Mouse (Mus musculus): ENCODE measurements at regions not wholly inside any gene's neighbourhood (a gene's known extent, or its start where the extent isn't known, plus 50 kb on each side); places are given as distances from the start of the nearest gene placed in this dataset.

DNA sequence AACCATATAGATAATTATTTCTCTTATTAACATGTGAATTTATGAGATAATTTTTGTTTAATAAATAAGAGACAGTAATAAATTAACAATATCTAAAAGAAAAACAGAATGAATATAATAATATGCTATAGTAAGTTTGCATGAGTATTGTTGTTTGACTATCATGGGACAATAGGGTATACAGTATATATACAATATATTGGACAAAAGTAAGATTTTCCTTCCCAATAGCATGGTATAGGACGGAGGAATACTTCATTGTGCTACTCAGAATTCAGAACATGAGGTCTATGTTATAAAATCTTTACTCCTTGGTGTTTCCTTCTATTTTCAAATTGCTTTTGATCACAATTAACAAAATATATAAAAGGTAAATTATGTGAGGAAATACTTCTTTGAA is 771.0 kb upstream of the Pcdh20 start:
- no peak for DNase-seq

DNA sequence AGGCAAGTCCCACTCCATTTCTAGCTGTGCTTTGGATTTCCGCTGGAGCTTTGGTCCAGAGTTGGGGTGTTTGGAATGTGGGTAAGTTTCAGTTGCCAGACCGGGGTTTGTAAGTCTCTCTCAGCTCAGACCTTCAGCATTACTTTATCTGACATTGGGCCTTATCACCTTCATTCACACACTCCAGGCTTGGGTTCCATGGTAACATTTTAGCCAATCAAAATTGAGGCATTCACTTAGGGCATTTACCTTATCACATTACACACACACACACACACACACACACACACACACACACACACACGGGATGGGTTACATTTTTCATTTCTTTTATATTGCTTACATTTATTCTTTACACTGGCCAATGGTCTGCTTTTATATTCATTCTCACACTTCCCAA is 765.3 kb upstream of the Pcdh20 start:
- no peak for DNase-seq

DNA sequence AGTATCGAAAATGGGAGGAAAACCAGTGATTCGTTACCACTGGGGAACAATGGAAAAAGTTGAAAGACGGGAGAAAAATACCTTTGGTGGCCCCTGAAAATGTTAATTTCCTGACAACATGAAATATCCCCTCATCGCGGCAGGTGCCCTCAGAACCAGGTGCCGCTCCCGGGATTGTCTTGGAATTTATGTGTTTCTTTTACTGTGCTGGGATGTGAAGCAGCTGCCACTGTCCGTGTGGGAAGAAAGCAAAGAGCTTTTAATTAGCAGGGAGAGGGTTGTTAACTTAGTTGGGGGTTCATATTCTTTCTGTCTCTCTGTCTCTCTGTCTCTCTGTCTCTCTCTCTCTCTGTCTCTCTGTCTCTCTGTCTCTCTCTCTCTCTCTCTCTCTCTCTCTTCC is 759.3 kb upstream of the Pcdh20 start:
- no peak for DNase-seq

DNA sequence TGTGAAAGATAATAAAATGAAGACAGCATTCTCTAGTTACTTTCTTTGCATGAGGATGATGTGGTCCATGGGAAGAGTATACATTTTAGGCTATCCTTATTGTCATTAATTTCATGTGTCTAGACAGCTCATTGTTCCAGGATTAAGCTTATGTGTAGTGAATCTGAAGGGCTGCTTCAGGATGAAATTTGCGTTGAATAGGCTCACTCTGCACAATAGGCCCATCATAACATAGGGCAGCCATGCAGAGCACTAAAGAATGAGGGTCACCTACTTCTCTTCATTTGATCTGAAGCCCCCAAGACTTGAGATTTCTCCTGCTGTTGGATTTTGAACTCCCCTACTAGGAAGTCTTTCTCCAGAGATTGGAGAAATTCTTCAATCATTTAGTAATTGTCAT is 746.2 kb upstream of the Pcdh20 start:
- no peak for DNase-seq

DNA sequence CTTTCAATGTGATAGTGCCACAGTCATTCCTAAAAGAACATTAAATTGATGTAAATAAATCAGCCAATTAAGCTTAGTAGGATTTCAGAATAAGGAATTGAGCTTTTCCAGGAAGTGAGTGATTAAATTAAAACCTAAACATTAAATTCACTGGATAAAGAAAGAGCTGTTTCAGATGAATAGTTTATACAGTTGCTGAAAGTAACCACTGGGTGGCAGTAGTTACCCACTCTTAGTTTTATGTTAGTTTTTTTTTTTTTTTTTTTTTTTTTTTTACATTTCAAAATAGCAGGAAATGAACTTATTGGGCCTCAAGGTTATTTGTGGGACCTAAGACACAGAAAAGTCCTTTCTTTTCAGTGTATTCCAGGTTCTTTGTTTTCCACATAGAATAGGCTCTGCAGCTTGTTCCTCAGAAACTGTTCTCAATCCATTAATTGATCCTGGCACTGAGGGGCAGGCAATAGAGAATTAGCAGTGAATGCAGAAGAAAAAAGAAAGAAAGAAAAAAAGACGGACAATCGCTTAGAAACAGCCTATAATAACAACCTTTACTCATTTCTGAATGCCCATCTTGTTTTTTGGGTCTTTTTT is 710.3 kb upstream of the Pcdh20 start:
- no peak for DNase-seq

DNA sequence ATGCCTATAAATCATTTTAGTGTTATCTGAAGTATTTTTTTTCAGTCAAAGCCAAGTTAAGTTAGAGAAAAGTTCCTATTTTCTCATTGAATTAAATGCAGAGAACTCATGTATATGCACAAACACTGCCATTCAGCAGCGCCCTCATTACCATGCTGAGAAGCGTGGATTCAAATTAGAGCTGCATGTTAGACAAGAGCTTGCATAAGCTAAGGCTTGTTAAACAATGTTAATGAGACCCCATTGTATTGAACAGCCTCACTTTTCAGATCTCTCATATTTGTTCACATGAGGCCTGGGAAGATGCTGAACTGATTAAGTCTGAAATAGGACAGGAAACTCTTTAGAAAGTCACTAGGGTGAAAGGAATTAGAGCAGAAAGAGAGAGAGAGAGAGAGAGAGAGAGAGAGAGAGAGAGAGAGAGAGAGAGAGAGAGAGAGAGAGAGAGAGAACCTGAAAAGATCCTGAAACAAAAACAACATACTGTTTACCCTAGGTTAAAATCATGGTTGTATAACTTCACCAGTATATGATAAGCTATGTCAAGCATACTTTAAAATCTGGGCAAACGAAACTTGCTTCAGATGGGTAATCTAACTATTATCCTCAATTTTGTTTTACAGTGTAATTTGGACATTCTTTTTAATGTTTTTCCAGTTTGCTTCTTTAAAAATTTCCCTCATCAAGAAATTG is 671.9 kb upstream of the Pcdh20 start:
- DNase-seq = no peak

DNA sequence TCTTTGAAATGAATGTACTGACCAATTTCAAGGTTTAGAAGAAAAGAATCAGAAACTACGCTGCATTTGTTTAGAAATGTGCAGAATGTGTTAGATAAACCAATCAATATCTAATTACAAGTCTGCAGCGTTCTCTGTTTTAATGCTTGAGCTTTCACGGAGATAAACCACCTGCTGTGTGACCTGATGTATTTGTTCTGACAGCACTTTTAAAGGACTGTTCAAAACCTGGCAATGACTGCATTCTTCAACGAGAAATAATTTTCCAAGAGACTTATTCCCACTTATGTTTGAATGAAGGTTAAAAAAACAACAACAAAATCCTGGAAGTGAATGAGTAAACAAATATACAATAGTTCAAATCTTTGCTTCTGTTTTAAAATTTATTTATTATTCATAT is 628.1 kb upstream of the Pcdh20 start:
- DNase-seq = no peak

DNA sequence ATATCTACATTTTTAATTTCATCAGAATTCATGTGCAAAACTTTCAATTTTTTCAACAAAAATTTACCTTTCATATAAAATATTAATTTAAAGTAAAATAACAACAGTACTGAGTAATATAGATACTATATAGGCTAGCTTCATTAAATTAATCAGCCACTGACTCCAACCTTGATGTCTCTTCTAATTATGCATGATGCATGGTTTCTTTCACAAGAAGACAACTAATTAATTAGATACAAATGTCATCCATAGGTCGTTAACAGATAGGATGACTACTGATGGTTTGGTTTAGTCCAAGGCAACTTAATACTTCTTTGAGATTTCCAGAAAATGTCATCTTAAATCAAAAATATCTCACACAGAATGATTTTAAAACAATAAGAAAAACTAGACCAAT is 618.5 kb upstream of the Pcdh20 start:
- no peak for DNase-seq

DNA sequence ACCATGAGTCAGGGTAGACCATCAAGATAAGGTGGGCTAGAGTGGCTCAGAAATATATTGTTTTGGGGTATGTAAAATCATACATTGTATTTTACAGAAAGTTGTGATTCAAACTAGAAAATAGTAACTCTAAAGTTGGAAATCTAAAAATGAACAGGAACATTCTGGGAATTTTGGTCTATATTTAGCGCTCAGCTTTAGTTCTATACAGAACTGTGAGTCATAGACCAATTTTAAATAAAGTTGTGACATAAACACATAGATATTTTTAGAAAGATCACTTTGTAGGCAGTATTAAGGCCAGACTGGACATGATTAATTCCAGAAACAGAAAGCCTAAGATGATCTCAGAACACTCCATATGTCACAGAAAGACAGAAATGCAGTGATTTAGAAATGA is 604.8 kb upstream of the Pcdh20 start:
- DNase-seq = no peak

DNA sequence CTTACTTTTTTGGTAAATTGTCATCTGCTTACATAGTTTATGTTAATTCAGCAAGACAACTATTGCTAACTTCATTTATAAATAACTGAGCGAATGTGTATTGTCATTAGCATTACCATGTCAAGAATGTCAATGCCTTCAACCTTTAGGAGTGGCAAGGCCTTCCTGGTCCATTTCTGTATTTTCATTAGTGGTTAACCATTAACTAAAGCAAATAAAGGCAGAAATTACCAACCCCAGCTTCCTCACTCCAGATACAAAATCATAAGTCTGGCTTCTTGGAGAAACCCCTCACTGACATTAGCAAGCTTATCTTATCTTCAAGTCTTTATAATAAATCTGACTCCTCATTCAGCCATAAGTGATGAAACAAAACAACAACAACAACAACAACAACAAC is 592.8 kb upstream of the Pcdh20 start:
- DNase-seq = no peak

DNA sequence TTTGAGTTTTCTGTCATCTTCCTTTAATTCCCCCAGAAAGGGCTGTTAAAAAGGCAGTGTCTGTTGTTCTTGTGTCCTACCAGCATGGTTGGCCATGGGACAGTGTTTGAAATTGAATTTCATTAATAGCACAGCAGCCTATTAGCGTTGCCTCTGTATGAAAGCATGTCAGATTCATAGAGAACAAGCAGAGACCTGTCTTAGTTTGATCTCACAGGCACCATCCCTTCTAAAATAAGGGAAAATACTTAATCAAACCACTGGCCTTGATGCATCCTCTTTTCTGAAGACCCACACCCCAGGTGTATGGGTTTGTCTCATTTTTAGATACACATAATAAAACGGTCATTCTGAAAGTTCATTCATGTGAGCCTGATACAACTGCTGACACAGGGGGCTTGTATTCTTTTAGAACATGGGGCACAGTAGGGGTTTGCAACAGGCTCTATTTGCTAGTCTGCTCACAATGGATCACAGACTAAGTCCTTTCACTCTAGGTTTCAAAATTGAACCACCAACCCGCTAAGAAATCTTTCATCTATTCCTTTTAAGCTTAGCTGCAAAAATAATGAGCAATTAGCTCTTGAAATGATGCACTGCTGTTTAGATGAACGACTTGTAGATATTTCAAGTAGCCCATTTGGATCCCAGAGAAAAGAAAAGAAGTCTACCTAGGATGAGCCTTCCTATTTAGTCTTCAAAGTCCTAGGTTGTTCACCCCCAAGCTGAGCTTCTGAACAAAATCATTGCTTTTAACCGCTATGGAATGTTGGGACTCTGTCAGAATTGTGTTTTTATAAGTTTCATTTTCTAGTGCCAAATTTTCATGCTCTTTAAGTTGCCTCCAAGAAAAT is 591.6 kb upstream of the Pcdh20 start:
- no peak for DNase-seq

DNA sequence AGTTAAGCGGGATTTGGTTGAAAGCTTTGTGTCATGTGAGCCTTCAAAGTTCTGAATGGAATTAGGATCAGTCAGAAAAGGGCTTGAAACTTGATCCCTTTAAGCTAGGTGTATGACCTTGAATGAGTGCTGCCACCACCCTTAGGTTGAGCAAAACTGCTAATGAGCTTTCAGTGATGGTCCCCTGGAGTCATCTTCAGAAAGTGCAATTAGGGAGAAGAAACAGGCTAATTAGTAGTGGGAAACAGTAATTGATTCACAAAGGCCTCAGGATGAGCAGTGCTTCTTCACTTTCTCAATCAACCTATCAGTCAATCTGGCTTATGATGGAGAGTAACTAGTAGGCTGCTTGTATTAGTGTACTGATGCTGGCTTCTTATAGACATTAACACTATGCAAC is 590.1 kb upstream of the Pcdh20 start:
- DNase-seq = no peak

DNA sequence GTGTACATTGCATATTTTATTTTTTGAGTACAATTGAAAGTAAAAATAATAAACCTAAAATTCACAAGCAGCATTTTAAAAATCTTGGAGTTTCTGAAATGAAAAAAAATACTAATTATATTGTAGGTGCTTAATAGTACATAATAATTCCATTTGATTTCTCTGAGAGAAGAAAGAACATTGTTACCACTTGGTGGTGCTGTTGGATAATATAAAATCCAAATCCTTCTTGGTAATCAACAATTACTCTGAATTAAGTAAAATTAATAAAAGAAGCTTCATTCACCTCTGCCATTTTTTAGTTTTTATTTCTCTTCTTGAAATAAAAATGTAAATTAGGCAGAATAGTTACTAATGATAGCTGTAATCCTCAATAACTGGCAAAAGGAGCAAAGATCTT is 563.2 kb upstream of the Pcdh20 start:
- DNase-seq = no peak

DNA sequence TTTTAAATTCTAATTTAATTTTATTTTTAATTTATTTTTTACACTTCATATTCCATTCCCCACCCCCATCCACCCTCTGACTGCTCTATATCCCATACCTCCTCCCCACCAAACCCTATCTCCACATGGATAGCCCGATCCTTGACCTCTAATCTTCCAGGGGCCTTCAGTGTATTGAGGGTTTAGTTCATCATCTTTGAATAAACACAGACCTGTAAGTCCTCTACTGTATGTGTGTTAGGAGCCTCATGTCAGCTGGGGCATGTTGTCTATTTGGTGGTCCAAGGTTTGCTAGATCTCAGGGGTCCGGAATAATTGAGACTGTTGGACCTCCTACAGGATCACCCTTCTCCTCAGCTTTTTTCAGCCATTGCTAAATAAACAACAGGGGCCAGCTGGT is 540.2 kb upstream of the Pcdh20 start:
- no peak for DNase-seq

DNA sequence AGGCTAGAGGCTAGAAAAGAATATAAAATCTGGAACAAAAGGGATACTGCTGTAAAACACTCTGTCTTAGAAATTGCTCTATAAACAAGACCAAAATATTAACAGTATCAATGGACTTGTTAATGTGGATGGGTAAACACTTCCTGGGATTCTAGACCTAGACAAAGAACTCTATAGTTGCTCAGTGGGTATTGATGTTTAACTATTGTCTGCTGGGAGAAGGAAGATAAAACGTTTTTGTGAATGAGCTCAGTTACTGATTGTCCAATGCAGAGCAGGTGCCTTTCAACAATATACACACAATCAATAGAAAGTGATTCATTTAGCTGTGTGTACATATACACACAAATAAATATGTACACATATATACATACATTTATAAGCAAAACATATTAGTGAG is 538.5 kb upstream of the Pcdh20 start:
- no peak for DNase-seq

DNA sequence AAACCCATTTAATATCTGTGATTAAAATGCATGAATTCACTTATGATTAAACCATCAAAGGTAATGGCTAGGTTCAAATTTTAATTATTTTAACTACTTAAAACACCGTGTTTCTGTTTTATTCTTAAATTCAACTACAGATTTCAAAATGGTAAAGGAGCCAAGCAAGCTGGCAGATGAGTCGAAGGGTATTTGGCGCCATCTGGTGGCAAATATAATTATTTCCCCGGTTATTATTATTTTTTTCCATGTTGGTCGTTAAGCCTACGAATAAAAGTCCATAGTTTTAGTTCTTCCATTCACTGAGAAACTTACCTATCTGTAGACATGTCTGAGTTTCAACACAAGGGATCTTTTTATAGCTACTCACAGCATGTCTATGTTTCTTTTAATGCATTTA is 510.7 kb upstream of the Pcdh20 start:
- no peak for DNase-seq

DNA sequence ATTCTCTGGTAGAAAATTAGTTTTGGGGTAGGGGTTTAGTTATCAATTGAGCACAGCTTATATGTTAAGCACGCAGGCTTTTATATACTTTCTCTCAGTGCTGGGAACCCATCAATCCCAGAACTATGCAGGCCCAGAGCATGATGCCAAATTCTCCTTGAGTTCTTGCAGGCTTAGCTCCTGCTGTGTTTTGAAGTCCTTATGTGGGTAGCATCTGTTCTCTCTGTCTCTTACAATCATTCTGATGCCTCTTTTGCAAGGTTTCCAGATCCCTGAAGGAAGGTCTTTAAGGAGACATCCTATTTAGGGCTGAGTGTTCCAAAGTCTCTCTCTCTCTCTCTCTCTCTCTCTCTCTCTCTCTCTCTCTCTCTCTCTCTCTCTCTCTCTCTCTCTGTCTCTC is 504.8 kb upstream of the Pcdh20 start:
- peak; percentile 5 for DNase-seq

DNA sequence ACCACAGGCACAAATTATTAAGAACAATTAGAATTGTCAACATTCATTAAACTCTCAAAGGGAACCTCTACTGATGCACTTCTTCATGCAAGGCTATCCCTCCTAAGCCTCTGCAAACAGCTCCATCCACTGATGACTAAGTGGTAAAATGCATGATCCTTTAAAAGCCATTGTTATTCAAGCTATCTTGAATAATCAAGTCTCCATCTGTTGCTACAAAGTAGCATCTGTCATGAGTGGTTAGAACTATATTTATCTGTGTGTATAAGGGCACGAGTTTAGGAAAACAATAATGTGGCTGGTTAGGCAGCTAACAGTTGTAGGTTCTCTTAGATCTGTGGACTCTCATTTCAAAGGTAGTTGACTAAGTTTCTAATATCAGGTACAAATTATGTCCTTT is 463.4 kb upstream of the Pcdh20 start:
- no peak for DNase-seq

Data from right cerebral cortex, adult 18-20 months (tissue).